Mouse (Mus musculus) gastrocnemius, postnatal 25 days (tissue): ENCODE results near the gene Pld5. TPM values are rescaled to one million over a fixed set of nuclear protein-coding genes. Genes with fewer than 3 reads are reported as not detected.

Experiments used
- DNase-seq: peaks from one replicate; pipeline ENCODE4 v3.0.0; 2022
- total RNA-seq, 2 experiments: library from RNA; stranded (reverse); gene quantifications; 1 replicate in 1 of 2; 2 replicates in 1 of 2; pipeline ENCODE4 v1.2.3; 2021

The Pld5 gene
- total RNA-seq, 2 experiments from 2014 or later = 1.0 to 1.3 TPM

- DNase-seq = no peak
Observed at GRCm38 (mm10) chr1:176167784-176168183, 107.3 kb downstream of the Pld5 start.

GRCm38 (mm10) chr1:176167114-176167513 lies 108.0 kb downstream of the Pld5 start:
- DNase-seq = no peak

DNA sequence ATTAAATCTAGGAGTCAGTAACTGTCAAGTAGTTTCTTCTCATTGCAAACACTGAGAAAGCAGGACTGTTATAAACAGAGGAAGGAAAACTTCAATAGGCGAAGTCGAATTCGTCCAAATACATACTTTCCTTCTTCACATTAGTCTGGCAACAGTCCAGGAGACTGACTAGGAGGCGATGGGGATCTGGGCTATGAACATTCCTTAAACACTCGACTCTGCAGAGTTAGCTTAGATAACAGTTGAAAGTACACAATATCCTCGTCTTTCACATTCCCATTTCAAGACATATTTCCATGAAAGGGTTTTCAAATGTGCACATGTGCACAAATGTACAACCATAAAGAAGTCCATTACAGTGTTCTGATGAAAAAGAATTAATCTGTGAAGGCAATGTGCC lies 129.8 kb downstream of the Pld5 start:
- no peak for DNase-seq

- DNase-seq = no peak
Observed at GRCm38 (mm10) chr1:176134379-176134778, 140.7 kb downstream of the Pld5 start.

GRCm38 (mm10) chr1:176125771-176126170 lies 149.3 kb downstream of the Pld5 start:
- DNase-seq = no peak

GRCm38 (mm10) chr1:176124441-176124840 lies 150.7 kb downstream of the Pld5 start:
- DNase-seq = no peak

DNA sequence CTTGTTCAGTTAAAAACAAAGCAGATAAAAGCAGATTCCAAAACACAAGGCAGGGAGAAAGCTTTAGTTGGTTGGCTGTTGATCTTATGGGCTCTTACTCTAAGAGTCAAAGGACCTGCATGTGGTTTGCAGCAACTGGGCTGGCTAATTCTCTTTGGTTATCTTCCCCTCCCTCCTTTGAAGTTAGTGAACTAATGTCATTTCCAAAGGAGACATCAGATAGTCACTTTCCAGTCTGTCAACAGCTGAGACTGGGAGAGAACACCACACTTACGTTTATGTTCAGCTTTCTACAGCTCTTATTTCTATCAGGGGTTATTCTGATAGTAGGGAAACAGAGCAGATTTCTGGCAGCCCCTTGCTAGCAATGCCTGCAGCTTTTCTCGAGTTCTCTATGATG lies 151.3 kb downstream of the Pld5 start:
- DNase-seq = no peak

DNA sequence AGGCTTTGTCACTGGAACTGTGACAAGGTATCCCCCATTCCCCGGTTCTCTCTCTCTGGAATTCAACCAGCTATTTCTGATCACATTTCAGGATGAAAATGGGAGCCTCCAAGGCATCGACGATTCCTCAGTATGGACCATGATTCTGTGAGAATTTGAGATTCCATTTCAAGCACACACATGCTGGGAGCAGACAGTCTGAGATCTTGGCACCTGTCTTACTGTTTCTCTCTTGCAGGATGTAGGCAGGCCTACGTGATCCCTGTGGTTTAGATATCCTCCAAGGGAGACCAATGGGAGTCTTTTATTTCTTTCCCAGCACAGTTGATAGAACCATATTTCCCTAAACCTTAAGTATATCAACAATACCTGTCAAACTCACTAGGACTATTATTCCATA lies 159.5 kb downstream of the Pld5 start:
- no peak for DNase-seq

DNA sequence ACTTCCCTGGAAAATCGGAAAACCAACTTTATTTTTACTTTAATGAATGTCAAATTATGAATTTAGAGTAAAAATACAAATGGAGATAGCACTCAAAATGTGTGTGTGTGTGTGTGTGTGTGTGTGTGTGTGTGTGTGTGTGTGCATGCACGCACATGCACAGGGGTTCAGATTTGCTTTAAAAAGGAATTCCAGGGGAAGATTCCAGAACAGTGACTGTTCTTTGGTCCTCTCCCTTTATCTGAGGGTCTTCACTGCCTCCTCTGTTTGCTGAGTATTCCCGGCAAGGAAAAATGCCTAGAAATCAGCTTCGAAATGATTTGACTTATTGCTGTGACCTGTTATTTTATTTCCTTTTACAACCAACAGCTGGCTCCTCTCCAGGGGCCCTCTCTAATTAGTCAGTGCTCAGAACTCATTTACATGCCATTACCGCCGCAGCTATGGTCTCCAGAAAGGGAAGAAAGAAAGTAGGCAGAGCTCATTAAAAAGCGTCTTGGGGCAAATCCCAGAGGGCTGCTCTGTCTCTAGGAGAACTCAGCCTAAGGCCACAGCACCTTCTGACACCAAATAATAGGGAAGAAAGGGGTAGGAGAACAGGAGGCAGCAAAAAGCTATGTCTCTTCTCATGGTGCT lies 176.3 kb downstream of the Pld5 start:
- DNase-seq = no peak

GRCm38 (mm10) chr1:176092119-176092518 lies 183.0 kb downstream of the Pld5 start:
- DNase-seq = no peak

GRCm38 (mm10) chr1:176089382-176089781 lies 185.7 kb downstream of the Pld5 start:
- no peak for DNase-seq

GRCm38 (mm10) chr1:176085952-176086648 lies 189.0 kb downstream of the Pld5 start:
- no peak for DNase-seq

- no peak for DNase-seq
Observed at GRCm38 (mm10) chr1:176082306-176082705, 192.8 kb downstream of the Pld5 start.

DNA sequence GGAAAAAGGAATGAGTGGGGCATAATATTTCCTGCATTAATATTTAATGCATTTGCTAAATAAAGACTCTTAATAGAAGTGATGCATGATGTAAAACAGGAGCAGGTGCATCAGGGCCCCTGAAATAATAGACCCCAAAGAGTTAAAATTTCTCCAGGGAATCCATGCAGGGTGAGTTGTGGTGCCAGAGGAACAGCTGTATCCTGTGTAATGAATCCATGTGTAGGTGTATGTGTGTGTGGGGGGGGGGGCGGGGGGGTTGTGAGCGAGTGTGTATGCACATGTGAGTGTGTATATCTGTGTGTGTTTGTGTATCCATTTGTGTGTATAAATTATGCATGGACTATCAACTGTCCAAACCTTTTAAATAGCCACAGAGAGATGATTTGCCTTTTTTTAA lies 194.1 kb downstream of the Pld5 start:
- no peak for DNase-seq

DNA sequence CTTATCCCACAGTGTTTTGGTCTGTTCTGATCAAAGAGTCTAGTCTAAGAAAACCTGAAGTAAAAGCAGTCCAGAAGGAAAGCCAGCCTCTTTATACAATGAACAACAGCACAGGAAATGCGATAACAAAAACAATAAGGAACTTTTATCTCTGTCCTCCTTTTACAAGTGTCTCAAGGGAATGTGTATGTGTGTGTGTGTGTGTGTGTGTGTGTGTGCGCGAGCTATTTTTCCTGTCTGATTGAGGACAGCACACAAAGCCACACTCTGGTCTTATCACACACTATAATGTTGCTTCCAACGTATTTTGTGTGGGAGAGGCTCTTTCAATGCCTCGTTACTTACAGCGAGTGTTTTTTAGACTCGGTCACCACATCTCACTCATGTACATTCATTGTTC lies 196.7 kb downstream of the Pld5 start:
- no peak for DNase-seq

DNA sequence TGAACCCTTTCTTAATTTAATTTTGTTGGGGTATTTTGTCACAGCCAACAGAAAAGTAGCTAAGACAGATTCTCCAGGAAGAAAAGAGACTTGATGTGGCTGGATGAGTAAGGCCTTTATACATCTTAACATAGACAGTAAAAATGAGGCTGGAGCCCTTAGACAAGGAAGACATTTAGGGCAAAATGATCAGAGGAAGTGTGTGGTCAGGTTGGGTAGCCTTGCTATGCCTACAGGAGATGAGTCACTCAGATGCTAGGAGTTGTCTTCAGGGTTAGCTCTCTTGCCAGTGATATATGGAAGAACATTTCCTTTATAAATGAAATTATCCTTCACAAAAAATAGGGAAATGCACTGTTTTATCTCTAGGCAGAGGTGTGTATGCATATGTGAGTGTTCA lies 198.3 kb downstream of the Pld5 start:
- no peak for DNase-seq

- no peak for DNase-seq
Observed at GRCm38 (mm10) chr1:176075810-176076209, 199.3 kb downstream of the Pld5 start.

GRCm38 (mm10) chr1:176075409-176075808 lies 199.7 kb downstream of the Pld5 start:
- peak; percentile 10 for DNase-seq

DNA sequence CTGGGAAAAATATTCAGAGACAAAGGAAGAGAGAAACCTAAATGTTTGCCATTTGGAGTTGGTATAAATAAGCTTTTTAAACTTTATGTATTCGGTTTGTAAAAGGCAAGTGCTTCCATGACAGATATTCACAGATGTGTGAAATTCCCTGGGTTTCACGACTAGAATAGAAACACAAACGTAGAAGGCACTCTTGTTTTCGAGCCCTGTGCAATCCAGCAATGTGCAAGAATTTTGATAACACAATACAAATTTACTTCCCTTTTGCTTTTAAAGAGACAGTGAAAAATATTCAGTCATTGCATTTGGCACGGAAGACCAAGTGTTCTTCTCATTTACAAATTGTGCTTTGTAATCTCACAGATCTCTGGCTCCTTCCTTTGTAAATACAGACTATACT lies 200.6 kb downstream of the Pld5 start:
- DNase-seq = no peak

- no peak for DNase-seq
Observed at GRCm38 (mm10) chr1:176065281-176065680, 209.8 kb downstream of the Pld5 start.

DNA sequence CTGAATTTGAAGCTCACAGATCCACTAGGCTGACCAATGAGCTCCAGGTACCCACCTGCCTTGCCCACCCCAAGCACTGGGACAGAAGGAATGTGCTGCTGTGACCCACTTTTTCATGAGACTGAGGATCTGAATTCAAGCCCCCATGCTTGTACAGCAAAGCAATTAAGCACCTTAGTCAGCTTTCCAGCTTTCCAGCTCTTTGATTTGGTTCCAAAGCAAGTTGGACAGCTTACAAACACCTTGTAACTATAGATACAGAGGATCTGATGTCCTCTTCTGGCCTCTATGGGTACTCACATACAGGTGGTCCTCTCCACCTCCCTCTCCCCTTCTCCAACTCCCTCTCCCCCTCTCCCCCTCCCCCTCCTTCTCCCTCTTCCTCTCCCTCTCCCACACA lies 210.6 kb downstream of the Pld5 start:
- DNase-seq = no peak

DNA sequence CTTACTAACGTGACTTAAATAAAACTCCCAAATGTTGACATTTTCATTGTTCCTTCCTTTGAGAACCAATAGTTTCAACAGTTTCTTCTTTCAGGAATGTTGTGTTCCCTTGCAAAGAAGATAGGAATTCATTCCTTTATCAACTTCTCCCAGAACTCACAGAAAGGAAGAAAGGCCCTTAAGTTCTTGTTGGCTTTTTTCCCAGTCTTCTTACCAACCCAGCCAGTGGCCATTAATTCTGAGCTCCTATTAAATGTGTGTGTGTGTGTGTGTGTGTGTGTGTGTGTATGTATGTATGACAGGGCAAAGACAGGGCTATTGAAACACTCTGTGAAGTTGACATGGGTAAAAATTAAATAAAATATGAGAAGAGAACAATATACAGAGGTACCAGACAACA lies 221.5 kb downstream of the Pld5 start:
- no peak for DNase-seq

GRCm38 (mm10) chr1:176046995-176047394 lies 228.1 kb downstream of the Pld5 start:
- no peak for DNase-seq

DNA sequence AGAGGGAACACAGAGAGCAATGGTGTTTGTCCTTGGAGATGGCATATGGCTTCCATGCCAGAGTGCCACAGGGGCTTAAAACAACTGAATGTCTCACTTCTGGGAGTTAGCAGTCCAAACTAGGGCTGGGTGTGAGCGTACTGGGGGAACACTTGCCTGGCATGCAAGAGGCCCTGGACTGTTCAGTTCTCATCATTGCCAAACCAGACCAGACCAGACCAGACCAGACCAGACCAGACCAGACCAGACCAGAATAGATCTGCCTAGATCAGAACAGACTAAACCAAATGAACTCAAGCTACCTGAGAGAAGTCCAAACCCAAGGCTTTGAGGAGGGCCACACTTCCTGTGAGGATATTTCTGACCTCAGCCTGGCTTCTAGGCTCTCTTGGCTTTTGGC lies 228.7 kb downstream of the Pld5 start:
- DNase-seq = no peak
